Mouse (Mus musculus): Measurements from ENCODE around the gene Pitx1.

GRCm38 (mm10) chr13:55832602-55833001 lies 3.4 kb downstream of the Pitx1 start:
- TF ChIP-seq CTCF (IDR thresholded peaks at IDR 0.05): no peak
- TF ChIP-seq EP300 (IDR thresholded peaks at IDR 0.05): no peak
